Mouse (Mus musculus): Measurements from ENCODE around the gene Epb41. TPM values are rescaled to one million over a fixed set of nuclear protein-coding genes. Genes with fewer than 3 reads are reported as not detected.

Gene Epb41
- polyA plus RNA-seq, 1 experiment from 2014 or later = 139 TPM

DNA sequence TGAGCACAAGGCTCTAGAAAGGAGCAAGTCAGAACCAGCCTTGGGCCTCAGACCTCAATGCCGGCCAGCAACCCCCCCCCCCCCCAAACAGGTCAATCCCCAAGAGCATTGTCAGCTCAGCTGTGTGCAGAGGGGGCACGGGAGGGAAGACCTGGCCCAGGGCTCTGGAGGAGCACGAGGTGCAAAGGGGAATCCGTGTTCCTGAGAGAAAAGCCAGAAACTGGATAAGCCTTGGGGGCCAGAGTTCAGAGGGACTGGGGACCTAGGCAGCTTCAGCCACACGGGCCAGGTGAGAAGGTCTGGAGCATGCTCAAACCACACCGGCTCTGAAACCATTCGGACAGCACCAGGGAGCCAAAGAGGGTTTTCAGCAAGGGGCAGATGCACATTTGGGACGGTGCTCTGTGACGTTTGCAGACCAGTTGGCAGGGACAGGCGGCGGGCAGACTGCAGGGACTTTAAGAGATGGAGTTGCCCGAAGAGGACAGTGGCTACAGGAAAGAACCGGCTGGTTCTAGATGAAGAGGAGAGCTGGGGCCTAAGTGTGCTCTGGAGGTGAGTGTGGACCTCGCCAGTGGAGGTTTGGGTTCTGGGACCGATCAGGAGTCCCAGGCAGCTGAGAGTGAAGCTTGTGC, 155.5 kb downstream of the Epb41 start:
- Histone ChIP-seq H3K9me3 (replicated peaks; ENCODE audit: control insufficient read depth, low read length) (no peaks in the 10 kb centered on the region), H3K36me3 (replicated peaks; ENCODE audit: control insufficient read depth, insufficient read depth, low read depth, low read length) (no peaks in the 10 kb centered on the region; the same call in 1 of the 2 replicates), H3K4me1 (ENCODE audit: control insufficient read depth, insufficient read depth, low read length) (peaks cover 40% of the 10 kb centered on the region), H3K4me3 (ENCODE audit: low read depth, low read length) (peak overlapping the region; percentile 66), H3K4me2 (ENCODE audit: low read depth, low read length) (peak overlapping the region; percentile 90), H3K9ac (replicated peaks; ENCODE audit: low read length) (peak overlapping the region; percentile 75; the same call in 1 of the 2 replicates), H3K27me3 (ENCODE audit: control insufficient read depth, insufficient read depth, low read length) (peaks cover 28% of the 10 kb centered on the region), H3K27ac (replicated peaks; ENCODE audit: low read depth, low read length) (peak overlapping the region; percentile 94)
- ATAC-seq (replicated peaks; ENCODE audit: insufficient number of reproducible peaks, low FRiP score, low TSS enrichment, low read depth) = no peak
- WGBS = 4% methylated on average over 15 of the region's 15 CpGs
- no peak for DNase-seq (ENCODE audit: low spot score)

DNA sequence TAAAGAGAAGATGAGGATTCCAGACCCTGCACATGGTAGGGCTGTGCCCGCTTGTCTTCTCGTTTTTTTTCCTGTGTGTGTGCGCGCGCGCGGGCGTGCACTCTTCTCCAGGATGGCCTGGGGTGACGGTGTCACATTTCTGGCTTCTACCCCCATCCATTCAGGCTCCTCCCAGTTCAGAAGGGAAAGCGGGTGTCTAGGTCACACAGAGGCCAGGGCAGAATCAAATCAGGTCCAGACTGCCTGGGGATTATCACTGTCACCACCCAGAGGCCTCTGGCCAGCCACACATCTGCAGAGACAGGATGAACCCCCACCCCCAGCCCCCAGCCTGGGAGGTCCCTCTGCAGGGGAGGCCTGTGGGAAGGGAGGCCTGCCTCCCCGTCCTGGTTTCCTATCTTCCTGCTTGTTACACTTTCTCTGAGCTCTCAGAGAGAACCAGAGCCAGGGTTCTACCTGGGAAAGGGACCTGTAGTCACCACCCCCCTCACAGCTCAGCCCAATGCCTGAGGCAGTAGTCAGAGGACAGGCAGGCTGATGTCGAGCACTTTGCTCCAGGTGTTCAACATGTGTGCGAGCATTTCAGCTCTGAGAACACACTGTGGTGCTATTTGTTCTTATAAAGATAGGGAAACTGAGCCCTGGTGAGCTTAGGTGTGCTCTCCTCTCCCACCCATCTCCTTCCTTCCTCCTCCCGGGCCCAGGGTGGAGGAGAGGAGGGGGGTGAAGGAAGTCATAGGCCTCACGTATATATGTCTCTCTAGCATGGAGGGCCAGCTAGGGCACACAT, 156.2 kb downstream of the Epb41 start:
- peak; percentile 70 for ATAC-seq (replicated peaks; ENCODE audit: insufficient number of reproducible peaks, low FRiP score, low TSS enrichment, low read depth)
- Histone ChIP-seq H3K4me3 (ENCODE audit: low read depth, low read length) (no peak overlapping the region; the same call in 1 of the 2 replicates), H3K4me2 (ENCODE audit: low read depth, low read length) (peak overlapping the region; percentile 8), H3K27me3 (ENCODE audit: control insufficient read depth, insufficient read depth, low read length) (peaks cover 28% of the 10 kb centered on the region), H3K27ac (replicated peaks; ENCODE audit: low read depth, low read length) (peak overlapping the region; percentile 94), H3K36me3 (replicated peaks; ENCODE audit: control insufficient read depth, insufficient read depth, low read depth, low read length) (no peaks in the 10 kb centered on the region; the same call in 1 of the 2 replicates), H3K9ac (replicated peaks; ENCODE audit: low read length) (no peak overlapping the region; the same call in 1 of the 2 replicates), H3K9me3 (replicated peaks; ENCODE audit: control insufficient read depth, low read length) (no peaks in the 10 kb centered on the region), H3K4me1 (ENCODE audit: control insufficient read depth, insufficient read depth, low read length) (peaks cover 40% of the 10 kb centered on the region)
- 6% methylated on average over 15 of the region's 15 CpGs for WGBS
- DNase-seq (ENCODE audit: low spot score) = peak; percentile 86

DNA sequence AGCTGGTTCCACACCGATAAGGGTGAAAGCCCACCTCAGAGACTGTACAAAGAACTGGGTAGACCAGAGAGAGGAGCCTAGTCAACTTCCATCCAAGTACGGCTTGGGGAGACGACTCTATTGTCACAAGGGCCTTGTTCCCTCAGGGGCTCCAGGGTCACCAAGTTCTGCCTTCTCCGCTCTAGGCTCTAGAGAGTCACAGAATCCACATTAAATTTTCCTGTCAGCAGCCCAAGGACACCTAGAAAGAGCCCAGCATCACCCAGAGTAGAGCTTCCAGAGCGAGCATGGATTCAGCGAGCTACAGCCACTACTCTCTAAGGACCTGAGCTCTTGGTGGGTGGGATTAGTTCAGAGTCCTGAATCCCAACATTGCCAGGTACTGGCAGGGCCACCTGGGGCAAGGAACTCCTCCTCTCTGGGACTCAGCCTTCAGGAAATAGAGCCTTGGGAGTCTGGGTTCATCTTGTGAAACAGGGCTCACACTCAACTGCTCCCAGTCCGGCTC, 157.0 kb downstream of the Epb41 start:
- no peak for DNase-seq (ENCODE audit: low spot score)
- Histone ChIP-seq H3K27me3 (ENCODE audit: control insufficient read depth, insufficient read depth, low read length) (peaks cover 32% of the 10 kb centered on the region), H3K9me3 (replicated peaks; ENCODE audit: control insufficient read depth, low read length) (no peaks in the 10 kb centered on the region), H3K4me1 (ENCODE audit: control insufficient read depth, insufficient read depth, low read length) (peaks cover 40% of the 10 kb centered on the region), H3K27ac (replicated peaks; ENCODE audit: low read depth, low read length) (peak overlapping the region; percentile 94; the same call in 1 of the 2 replicates), H3K36me3 (replicated peaks; ENCODE audit: control insufficient read depth, insufficient read depth, low read depth, low read length) (no peaks in the 10 kb centered on the region), H3K9ac (replicated peaks; ENCODE audit: low read length) (no peak overlapping the region), H3K4me3 (ENCODE audit: low read depth, low read length) (no peak overlapping the region), H3K4me2 (ENCODE audit: low read depth, low read length) (no peak overlapping the region; the same call in 1 of the 2 replicates)
- 39% methylated on average over 7 of the region's 7 CpGs for WGBS
- ATAC-seq (replicated peaks; ENCODE audit: insufficient number of reproducible peaks, low FRiP score, low TSS enrichment, low read depth) = no peak

DNA sequence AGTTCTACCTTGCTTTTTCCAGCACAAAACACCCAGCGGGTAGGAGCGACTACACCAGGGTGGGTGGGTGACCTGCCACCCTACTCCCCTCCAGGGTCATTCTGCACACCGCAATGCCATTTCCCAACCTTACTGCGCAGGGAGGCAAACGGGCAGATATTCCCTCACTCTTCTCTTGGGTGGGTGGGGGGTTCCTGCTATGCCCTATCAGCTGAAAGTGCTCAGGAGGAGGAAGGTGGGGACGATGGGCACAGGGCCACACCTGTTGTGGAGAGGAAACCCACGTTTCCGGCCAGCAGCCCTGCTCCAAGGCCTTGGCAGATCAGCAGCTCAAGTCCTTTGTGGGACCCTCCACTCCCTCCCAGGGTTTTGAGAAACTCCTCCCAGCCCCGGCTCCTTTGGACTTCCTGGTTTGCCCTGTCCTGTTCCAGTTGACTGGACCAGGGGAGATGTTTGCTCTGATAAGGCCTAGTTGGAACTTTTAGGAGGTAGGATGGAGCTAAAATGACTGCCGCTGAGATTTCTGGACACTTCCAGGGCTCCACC, 158.0 kb downstream of the Epb41 start:
- no peak for DNase-seq (ENCODE audit: low spot score)
- H3K36me3 ChIP-seq (replicated peaks; ENCODE audit: control insufficient read depth, insufficient read depth, low read depth, low read length) = no peaks in the 10 kb centered on the region

DNA sequence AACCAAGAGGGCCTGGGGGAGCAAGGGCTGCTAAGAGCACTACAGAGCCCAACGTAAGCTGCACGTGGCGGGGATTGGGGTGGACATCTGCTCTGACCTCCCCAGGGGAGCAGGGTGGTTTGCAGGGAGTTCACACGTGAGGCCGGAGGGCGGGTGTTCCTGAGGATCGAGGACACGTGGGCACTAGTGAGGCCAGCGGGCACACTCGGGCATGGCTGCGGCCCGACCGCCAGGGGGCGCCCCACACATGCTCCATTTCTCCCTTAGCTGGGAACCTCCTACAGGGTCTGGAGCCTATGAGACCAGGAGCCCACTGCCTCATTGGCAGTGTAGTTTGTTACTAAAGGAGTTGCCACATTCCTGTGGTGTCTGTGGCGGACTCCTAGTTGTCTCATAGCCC, 158.7 kb downstream of the Epb41 start:
- DNase-seq (ENCODE audit: low spot score) (peak; percentile 79), ATAC-seq (replicated peaks; ENCODE audit: insufficient number of reproducible peaks, low FRiP score, low TSS enrichment, low read depth) (no peak)
- Histone ChIP-seq H3K36me3 (replicated peaks; ENCODE audit: control insufficient read depth, insufficient read depth, low read depth, low read length) (no peaks in the 10 kb centered on the region), H3K4me2 (ENCODE audit: low read depth, low read length) (peak overlapping the region; percentile 5; the same call in 1 of the 2 replicates), H3K9me3 (replicated peaks; ENCODE audit: control insufficient read depth, low read length) (no peaks in the 10 kb centered on the region), H3K27me3 (ENCODE audit: control insufficient read depth, insufficient read depth, low read length) (peaks cover 23% of the 10 kb centered on the region), H3K27ac (replicated peaks; ENCODE audit: low read depth, low read length) (no peak overlapping the region), H3K4me1 (ENCODE audit: control insufficient read depth, insufficient read depth, low read length) (peaks cover 37% of the 10 kb centered on the region), H3K4me3 (ENCODE audit: low read depth, low read length) (no peak overlapping the region), H3K9ac (replicated peaks; ENCODE audit: low read length) (no peak overlapping the region)
- WGBS = 4% methylated on average over 15 of the region's 15 CpGs

More for the DNA sequence above, 158.0 kb downstream of the Epb41 start:
- Histone ChIP-seq H3K9me3 (replicated peaks; ENCODE audit: control insufficient read depth, low read length) (no peaks in the 10 kb centered on the region), H3K4me1 (ENCODE audit: control insufficient read depth, insufficient read depth, low read length) (peaks cover 37% of the 10 kb centered on the region), H3K4me3 (ENCODE audit: low read depth, low read length) (no peak overlapping the region), H3K4me2 (ENCODE audit: low read depth, low read length) (no peak overlapping the region), H3K27me3 (ENCODE audit: control insufficient read depth, insufficient read depth, low read length) (peaks cover 27% of the 10 kb centered on the region), H3K27ac (replicated peaks; ENCODE audit: low read depth, low read length) (no peak overlapping the region; the same call in 1 of the 2 replicates), H3K9ac (replicated peaks; ENCODE audit: low read length) (no peak overlapping the region)
- 70% methylated on average over 10 of the region's 10 CpGs for WGBS
- ATAC-seq (replicated peaks; ENCODE audit: insufficient number of reproducible peaks, low FRiP score, low TSS enrichment, low read depth) = no peak

DNA sequence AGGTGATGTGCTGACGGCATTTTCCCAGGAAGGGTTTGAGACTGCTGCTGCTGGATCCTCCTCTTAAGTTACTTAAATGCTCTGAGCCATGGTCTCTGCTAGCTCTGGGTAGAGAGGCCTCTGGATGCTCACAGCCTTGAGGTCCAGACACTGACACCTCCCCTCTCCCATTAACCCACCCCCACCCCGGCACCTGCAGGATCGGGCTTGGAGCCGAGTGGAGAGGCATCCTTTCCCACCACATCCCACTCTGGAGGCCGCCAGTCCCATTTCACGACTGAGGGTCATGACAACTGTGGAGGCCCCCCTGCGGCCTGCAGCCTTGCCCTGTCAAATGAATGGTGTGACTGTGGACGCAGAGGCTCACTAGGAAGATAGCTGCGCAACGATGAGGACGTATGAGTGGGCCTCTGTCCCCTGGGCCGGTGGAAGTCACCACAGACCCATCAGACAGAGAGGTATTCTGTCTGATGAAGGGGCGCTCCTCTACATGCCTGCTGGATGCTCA, 159.2 kb downstream of the Epb41 start:
- H3K9me3 ChIP-seq (replicated peaks; ENCODE audit: control insufficient read depth, low read length) = no peaks in the 10 kb centered on the region
- no peak overlapping the region for H3K9ac ChIP-seq (replicated peaks; ENCODE audit: low read length)
- 18% methylated on average over 13 of the region's 13 CpGs for WGBS
- H3K27me3 ChIP-seq (ENCODE audit: control insufficient read depth, insufficient read depth, low read length) = peaks cover 23% of the 10 kb centered on the region
- ATAC-seq (replicated peaks; ENCODE audit: insufficient number of reproducible peaks, low FRiP score, low TSS enrichment, low read depth) (no peak), DNase-seq (ENCODE audit: low spot score) (no peak)
- H3K4me1 ChIP-seq (ENCODE audit: control insufficient read depth, insufficient read depth, low read length) = peaks cover 37% of the 10 kb centered on the region
- no peak overlapping the region for H3K27ac ChIP-seq (replicated peaks; ENCODE audit: low read depth, low read length)
- H3K4me2 ChIP-seq (ENCODE audit: low read depth, low read length) = peak overlapping the region; percentile 48; the same call in 1 of the 2 replicates
- H3K4me3 ChIP-seq (ENCODE audit: low read depth, low read length) = 0 out of 2 replicates have a peak overlapping the region, but pooled peaks have one; percentile 24
- H3K36me3 ChIP-seq (replicated peaks; ENCODE audit: control insufficient read depth, insufficient read depth, low read depth, low read length) = no peaks in the 10 kb centered on the region

DNA sequence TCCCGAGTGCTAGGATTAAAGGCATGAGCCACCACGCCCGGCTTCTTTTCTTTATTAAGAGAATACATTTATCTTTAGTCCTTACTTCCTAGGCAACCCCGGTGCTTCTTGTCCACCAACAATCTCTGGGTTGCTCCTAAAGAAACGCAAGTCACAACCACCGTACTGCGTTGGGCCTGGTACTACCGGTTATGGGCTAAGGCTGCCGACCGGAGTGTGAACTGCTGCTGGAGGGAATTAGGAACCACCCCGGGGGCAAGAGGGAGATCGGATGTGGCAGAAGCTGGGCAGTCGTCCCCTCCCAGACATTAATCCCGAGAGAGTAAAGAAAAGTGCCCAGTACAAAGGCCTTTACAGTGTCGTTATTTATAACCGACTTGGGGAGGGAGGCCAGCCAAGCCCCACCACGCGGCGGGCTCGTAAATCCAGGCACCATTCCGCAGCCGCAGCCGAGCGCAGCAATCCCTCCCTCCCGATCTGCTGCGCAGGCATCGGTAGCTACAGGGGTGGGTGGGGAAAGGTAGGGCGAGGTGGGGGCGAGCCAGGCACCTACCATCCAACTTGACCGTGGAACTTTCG, 160.1 kb downstream of the Epb41 start:
- H3K9ac ChIP-seq (replicated peaks; ENCODE audit: low read length) = peak overlapping the region; percentile 50
- no peak overlapping the region for H3K27ac ChIP-seq (replicated peaks; ENCODE audit: low read depth, low read length)
- 1% methylated on average over 31 of the region's 31 CpGs for WGBS
- H3K4me1 ChIP-seq (ENCODE audit: control insufficient read depth, insufficient read depth, low read length) = peaks cover 38% of the 10 kb centered on the region
- H3K4me3 ChIP-seq (ENCODE audit: low read depth, low read length) = peak overlapping the region; percentile 24; the same call in 1 of the 2 replicates
- H3K4me2 ChIP-seq (ENCODE audit: low read depth, low read length) = peak overlapping the region; percentile 48
- ATAC-seq (replicated peaks; ENCODE audit: insufficient number of reproducible peaks, low FRiP score, low TSS enrichment, low read depth) (no peak), DNase-seq (ENCODE audit: low spot score) (peak; percentile 66)
- no peaks in the 10 kb centered on the region for H3K36me3 ChIP-seq (replicated peaks; ENCODE audit: control insufficient read depth, insufficient read depth, low read depth, low read length)
- no peaks in the 10 kb centered on the region for H3K9me3 ChIP-seq (replicated peaks; ENCODE audit: control insufficient read depth, low read length)
- peaks cover 23% of the 10 kb centered on the region for H3K27me3 ChIP-seq (ENCODE audit: control insufficient read depth, insufficient read depth, low read length)
